Mouse (Mus musculus) stomach, postnatal 0 days (tissue): ENCODE data around the gene Cdk5rap3.
A peak's percentile ranks its signal among the peaks of the same experiment; 100 is the strongest.

Source experiments
- CTCF ChIP-seq: IDR thresholded peaks from 2 replicates; pipeline ENCODE4 v1.5.1; 2016; ENCODE audit warnings: antibody characterized with exemption, low read depth, mild to moderate bottlenecking, moderate library complexity
- EP300 ChIP-seq: optimal IDR thresholded peaks from 2 replicates; pipeline ENCODE3; 2016; ENCODE audit warnings: antibody characterized with exemption

DNA sequence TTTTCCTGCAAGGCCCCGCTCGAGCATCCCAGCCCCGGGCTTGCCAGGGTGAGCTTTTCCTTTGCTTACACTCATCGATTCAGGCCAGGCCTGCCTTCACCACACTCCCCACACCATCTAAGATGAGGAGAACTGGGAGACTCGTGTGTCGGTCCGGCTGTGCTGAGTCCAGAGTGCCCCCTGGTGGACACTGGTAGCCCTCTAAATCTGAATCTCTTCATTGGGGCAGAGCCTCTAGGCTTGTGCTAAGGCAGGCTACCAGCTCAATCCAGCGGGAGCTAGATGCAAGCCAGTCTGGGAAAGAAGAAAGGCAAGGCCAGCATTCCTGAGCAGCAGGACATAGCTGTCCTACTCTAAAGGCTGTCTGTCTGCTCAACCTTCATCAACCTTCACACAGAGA, 47.3 kb upstream of the Cdk5rap3 start:
- TF ChIP-seq EP300 (no peak), CTCF (peak; percentile 94)
